Comparison of ENCODE assay signal across 32 mouse cellular contexts in genomic region chr6:29782239-29782638, GRCm38 (mm10). TPM values are rescaled to one million over a fixed set of nuclear protein-coding genes. Genes with fewer than 3 reads are reported as not detected.
"Had no signal": no experiment of that assay in that cellular context is flagged by ENCODE, and none has a peak within 500 bp of the region (broad histone marks: within the 10 kb centered on the region; RNA-seq: fewer than 3 reads in every experiment).

No protein-coding gene starts in this region.

- DNase-seq: heart, postnatal 10 days; heart, postnatal 14 days; heart, postnatal 36 days; heart, postnatal 4 days; kidney, adult 11 months; kidney, adult 18-20 months; kidney, adult 2 months; kidney, adult 8-10 months; kidney, adult 9 months; kidney, postnatal 10 days; kidney, postnatal 14 days; kidney, postnatal 25 days; kidney, postnatal 36 days; kidney, postnatal 4 days; layer of hippocampus, adult 9-11 months; layer of hippocampus, postnatal 36 days had no signal

- H3K27me3 ChIP-seq: heart, embryonic 12.5 days; heart, embryonic 13.5 days; heart, embryonic 15.5 days; hindbrain, embryonic 12.5 days; hindbrain, embryonic 13.5 days; hindbrain, embryonic 15.5 days; intestine, embryonic 15.5 days; kidney, embryonic 15.5 days had no signal

- H3K9me3 ChIP-seq: heart, embryonic 10.5 days; heart, embryonic 12.5 days; heart, embryonic 13.5 days; heart, embryonic 15.5 days; hindbrain, embryonic 10.5 days; hindbrain, embryonic 12.5 days; hindbrain, embryonic 13.5 days; hindbrain, embryonic 15.5 days; intestine, embryonic 15.5 days; kidney, embryonic 15.5 days had no signal

- H3K9ac ChIP-seq: heart, embryonic 12.5 days; heart, embryonic 13.5 days; heart, embryonic 15.5 days; hindbrain, embryonic 12.5 days; hindbrain, embryonic 13.5 days; hindbrain, embryonic 14.5 days; hindbrain, embryonic 15.5 days; intestine, embryonic 15.5 days; kidney, embryonic 15.5 days had no signal

- H3K4me3 ChIP-seq: heart, embryonic 10.5 days; heart, embryonic 12.5 days; heart, embryonic 13.5 days; heart, embryonic 15.5 days; hindbrain, embryonic 10.5 days; hindbrain, embryonic 12.5 days; hindbrain, embryonic 13.5 days; hindbrain, embryonic 15.5 days; intestine, embryonic 15.5 days; kidney, embryonic 15.5 days; layer of hippocampus, adult 2 months; left cerebral cortex, adult 2 months had no signal

- H3K36me3 ChIP-seq: heart, embryonic 10.5 days; heart, embryonic 12.5 days; heart, embryonic 13.5 days; heart, embryonic 15.5 days; hindbrain, embryonic 12.5 days; hindbrain, embryonic 13.5 days; hindbrain, embryonic 15.5 days; intestine, embryonic 15.5 days; kidney, embryonic 15.5 days had no signal

- H3K4me1 ChIP-seq: heart, embryonic 10.5 days; heart, embryonic 12.5 days; heart, embryonic 15.5 days; hindbrain, embryonic 10.5 days; hindbrain, embryonic 12.5 days; hindbrain, embryonic 13.5 days; hindbrain, embryonic 15.5 days; intestine, embryonic 15.5 days had no signal

- H3K27ac ChIP-seq: heart, embryonic 10.5 days; heart, embryonic 13.5 days; heart, embryonic 15.5 days; hindbrain, embryonic 10.5 days; hindbrain, embryonic 12.5 days; hindbrain, embryonic 13.5 days; hindbrain, embryonic 14.5 days; hindbrain, embryonic 15.5 days; hindbrain, postnatal 0 days; intestine, embryonic 15.5 days; kidney, embryonic 15.5 days; kidney, postnatal 0 days; layer of hippocampus, adult 2 months; left cerebral cortex, adult 2 months had no signal

RNA-seq across cellular contexts. Expression of gene Smo, which starts 46.9 kb away (rescaled TPM):
- polyA plus RNA-seq: inflammation-experienced regulatory T-cells, adult 6 months had no signal
